Mouse (Mus musculus) heart, postnatal 0 days (tissue): ENCODE results near the gene Zbtb12. TPM values are rescaled to one million over a fixed set of nuclear protein-coding genes. Genes with fewer than 3 reads are reported as not detected.

Experiments
- ATAC-seq: fragments of 200-750 bp; cut with Nextera tagmentation; 2 replicates; pipeline ENCODE4 v1.8.0; 2017; ENCODE audit warnings: low read depth, moderate number of reproducible peaks, moderate library complexity; ENCODE audit not compliant: insufficient read depth
- DNase-seq: peaks from one replicate; pipeline ENCODE4 v3.0.0-alpha.2; 2016; ENCODE audit warnings: low spot score
- H3K27ac ChIP-seq: fragments of 300-500 bp; sonication (generic); 2 replicates; pipeline ENCODE4 v1.5.1; 2014; ENCODE audit warnings: low read depth, mild to moderate bottlenecking
- H3K27me3 ChIP-seq: fragments of 300-500 bp; sonication (generic); 2 replicates; pipeline ENCODE4 v1.6.1; 2014; ENCODE audit warnings: low read length, mixed read lengths; ENCODE audit not compliant: control insufficient read depth, insufficient read depth
- H3K36me3 ChIP-seq: fragments of 300-500 bp; sonication (generic); replicated peaks from 2 replicates; pipeline ENCODE4 v1.6.1; 2014; ENCODE audit warnings: low read length, mixed read lengths; ENCODE audit not compliant: control insufficient read depth, insufficient read depth
- H3K4me1 ChIP-seq: fragments of 300-500 bp; sonication (generic); 2 replicates; pipeline ENCODE4 v1.6.1; 2014; ENCODE audit warnings: antibody characterized with exemption; ENCODE audit not compliant: control insufficient read depth, insufficient read depth
- H3K4me2 ChIP-seq: fragments of 300-500 bp; sonication (generic); 2 replicates; pipeline ENCODE4 v1.6.1; 2014; ENCODE audit warnings: low read depth, mild to moderate bottlenecking, low read length, moderate library complexity
- H3K4me3 ChIP-seq: fragments of 300-500 bp; sonication (generic); 2 replicates; pipeline ENCODE4 v1.5.1; 2014; ENCODE audit warnings: low read depth, low read length
- H3K9ac ChIP-seq: fragments of 300-500 bp; sonication (generic); replicated peaks from 2 replicates; pipeline ENCODE4 v1.6.1; 2014; ENCODE audit warnings: low read depth, low read length, mixed read lengths
- H3K9me3 ChIP-seq: fragments of 300-500 bp; sonication (generic); replicated peaks from 2 replicates; pipeline ENCODE4 v1.6.1; 2016; ENCODE audit warnings: low read length; ENCODE audit not compliant: control insufficient read depth
- CTCF ChIP-seq: IDR thresholded peaks from 2 replicates; pipeline ENCODE4 v1.5.1; 2016; ENCODE audit warnings: antibody characterized with exemption, control low read depth, low read depth
- EP300 ChIP-seq: IDR thresholded peaks from 2 replicates; pipeline ENCODE4 v1.6.1; 2016; ENCODE audit warnings: antibody characterized with exemption, low read depth
- WGBS: fragments of 180-500 bp; shearing (Covaris S2); extraction: QIAGEN DNeasy Blood & Tissue Kit; methylation state at CpG from one replicate; pipeline ENCODE4 v1.1.7; 2014; 5-methylcytosine and 5-hydroxymethylcytosine counted together
- polyA plus RNA-seq: library from polyadenylated mRNA; unstranded; fragments of >200 nt; fragmentation: Nextera tagmentation; extraction: Ambion mirVana; gene quantifications from 2 replicates; pipeline ENCODE4 v1.2.1, GENCODE M21; 2015
- total RNA-seq: library from RNA; depleted of rRNA; stranded (reverse); fragments of >200 nt; gene quantifications from 2 replicates; pipeline ENCODE4 v1.2.3, GENCODE M21; 2014; ENCODE audit warnings: low replicate concordance

Gene Zbtb12
- total and polyA plus RNA-seq, 2 experiments from 2014 or later: 0.63 to 7.6 TPM

DNA sequence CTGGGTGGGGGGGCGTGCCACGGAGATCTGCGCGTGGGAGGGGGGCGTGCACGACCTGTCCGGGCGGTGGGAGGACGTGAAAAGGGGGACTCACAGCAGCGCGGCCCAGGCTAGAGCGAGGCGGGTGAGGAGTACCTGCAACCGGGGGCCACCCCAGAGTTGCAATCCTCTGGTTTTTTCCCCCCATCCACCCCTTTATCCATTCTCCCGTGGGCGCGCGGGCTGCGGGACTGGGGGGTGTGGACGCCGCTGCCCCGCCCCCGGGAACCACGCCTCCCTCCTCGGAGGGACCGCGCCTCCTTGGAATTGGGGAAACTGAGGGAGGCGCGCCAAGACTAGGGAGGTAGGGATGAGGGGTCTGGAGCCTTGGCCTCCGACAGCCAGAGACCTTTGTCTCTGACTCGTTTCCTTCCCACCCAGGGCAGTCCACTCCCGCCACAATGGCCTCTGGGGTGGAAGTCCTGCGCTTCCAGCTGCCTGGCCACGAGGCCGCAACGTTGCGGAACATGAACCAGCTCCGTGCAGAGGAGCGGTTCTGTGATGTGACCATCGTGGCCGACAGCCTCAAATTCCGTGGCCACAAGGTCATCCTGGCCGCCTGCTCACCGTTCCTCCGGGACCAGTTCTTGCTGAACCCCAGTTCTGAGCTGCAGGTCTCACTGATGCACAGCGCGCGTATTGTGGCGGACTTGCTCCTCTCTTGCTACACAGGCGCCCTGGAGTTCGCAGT lies 15.7 kb downstream of the Zbtb12 start:
- TF ChIP-seq CTCF: no peak
- TF ChIP-seq EP300: no peak

DNA sequence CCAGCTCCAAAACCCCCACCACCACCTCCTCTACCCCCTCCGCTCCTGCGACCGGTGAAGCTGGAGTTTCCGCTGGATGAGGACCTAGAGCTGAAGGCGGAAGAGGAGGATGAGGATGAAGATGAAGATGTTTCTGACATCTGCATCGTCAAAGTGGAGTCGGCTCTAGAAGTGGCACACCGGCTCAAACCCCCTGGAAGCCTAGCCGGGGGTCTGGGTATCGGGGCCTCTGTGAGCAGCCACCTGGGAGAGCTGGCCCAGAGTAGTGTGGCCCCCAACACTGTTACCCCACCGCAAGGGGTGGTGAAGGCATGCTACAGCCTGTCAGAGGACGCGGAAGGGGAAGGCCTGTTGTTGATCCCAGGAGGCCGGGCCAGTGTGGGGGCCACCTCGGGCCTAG lies 16.4 kb downstream of the Zbtb12 start:
- 91% methylated on average over 15 of the region's 15 CpGs for WGBS
- H3K4me3 ChIP-seq: no peak overlapping the region
- TF ChIP-seq EP300 (no peak), CTCF (no peak)

More for the DNA sequence above, 15.7 kb downstream of the Zbtb12 start:
- Histone ChIP-seq H3K4me3 (peak overlapping the region; percentile 85), H3K36me3 (no peaks in the 10 kb centered on the region), H3K27me3 (no peaks in the 10 kb centered on the region), H3K4me1 (peaks cover 18% of the 10 kb centered on the region), H3K27ac (peak overlapping the region; percentile 80), H3K9me3 (no peaks in the 10 kb centered on the region), H3K4me2 (peak overlapping the region; percentile 99), H3K9ac (peak overlapping the region; percentile 68)
- WGBS: 13% methylated on average over 47 of the region's 51 CpGs
- ATAC-seq (peak; percentile 1; the same call in 1 of the 2 replicates), DNase-seq (no peak)

GRCm38 (mm10) chr17:34896366-34896765 lies 17.1 kb downstream of the Zbtb12 start:
- H3K4me2 ChIP-seq: no peak overlapping the region
- WGBS: 82% methylated on average over 17 of the region's 17 CpGs

More for the DNA sequence above, 16.4 kb downstream of the Zbtb12 start:
- no peak for ATAC-seq
- H3K9ac ChIP-seq: no peak overlapping the region
- no peak overlapping the region for H3K4me2 ChIP-seq
- DNase-seq: no peak
- no peaks in the 10 kb centered on the region for H3K36me3 ChIP-seq
- H3K9me3 ChIP-seq: no peaks in the 10 kb centered on the region
- H3K4me1 ChIP-seq: peaks cover 21% of the 10 kb centered on the region
- H3K27me3 ChIP-seq: no peaks in the 10 kb centered on the region
- H3K27ac ChIP-seq: 0 out of 2 replicates have a peak overlapping the region, but pooled peaks have one; percentile 80

DNA sequence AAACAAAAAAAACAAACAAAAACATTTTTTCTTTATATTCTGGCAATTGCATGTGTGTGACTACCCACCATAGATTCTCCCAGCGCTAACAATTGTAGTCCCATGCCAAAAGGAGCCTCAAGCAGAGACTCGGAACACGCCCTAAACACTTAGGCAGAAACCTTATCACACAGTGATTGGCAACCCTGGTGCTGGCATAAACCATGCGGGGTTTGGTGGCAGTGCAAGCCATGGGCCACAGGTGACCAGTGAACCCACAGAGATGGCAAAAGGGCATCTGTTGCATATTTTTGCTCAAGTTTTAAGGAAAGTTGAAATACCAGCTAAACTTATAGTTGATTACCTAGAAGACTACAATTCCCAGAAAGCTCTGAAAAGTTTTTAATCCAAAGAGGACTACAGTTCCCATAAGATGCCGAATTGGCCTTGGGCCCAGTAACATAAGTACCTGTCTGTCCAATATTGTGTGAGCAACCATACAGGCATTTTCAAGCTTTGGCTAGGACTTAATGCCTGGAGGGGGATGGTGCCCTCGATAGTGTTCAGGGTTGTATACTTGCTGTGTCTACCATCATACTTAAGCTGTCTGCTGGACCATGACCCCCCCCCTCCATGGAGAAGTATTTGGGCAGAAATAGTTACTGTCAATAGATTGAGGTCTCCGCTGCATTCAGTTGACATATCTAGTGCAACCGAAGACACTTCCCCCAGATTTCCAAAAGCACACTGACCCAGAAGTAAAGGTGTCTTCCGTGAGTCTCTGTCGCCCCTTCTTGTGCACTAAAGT lies 18.3 kb downstream of the Zbtb12 start:
- H3K27ac ChIP-seq: peak overlapping the region; percentile 97
- no peak for TF ChIP-seq EP300
- H3K4me1 ChIP-seq: peaks cover 21% of the 10 kb centered on the region
- H3K4me3 ChIP-seq: peak overlapping the region; percentile 97
- peaks cover 12% of the 10 kb centered on the region for H3K36me3 ChIP-seq
- ATAC-seq (no peak), DNase-seq (peak; percentile 72)
- WGBS: 10% methylated on average over 10 of the region's 10 CpGs
- H3K4me2 ChIP-seq: peak overlapping the region; percentile 81
- no peaks in the 10 kb centered on the region for H3K9me3 ChIP-seq
- peak overlapping the region; percentile 93 for H3K9ac ChIP-seq
- no peaks in the 10 kb centered on the region for H3K27me3 ChIP-seq

More at GRCm38 (mm10) chr17:34896366-34896765, 17.1 kb downstream of the Zbtb12 start:
- Histone ChIP-seq H3K36me3 (peaks cover 4% of the 10 kb centered on the region; the same call in 1 of the 2 replicates), H3K4me1 (peaks cover 21% of the 10 kb centered on the region), H3K9ac (no peak overlapping the region), H3K27ac (no peak overlapping the region), H3K4me3 (no peak overlapping the region), H3K27me3 (no peaks in the 10 kb centered on the region), H3K9me3 (no peaks in the 10 kb centered on the region)
- no peak for ATAC-seq
- DNase-seq: no peak
- TF ChIP-seq CTCF: no peak
- TF ChIP-seq EP300: no peak

DNA sequence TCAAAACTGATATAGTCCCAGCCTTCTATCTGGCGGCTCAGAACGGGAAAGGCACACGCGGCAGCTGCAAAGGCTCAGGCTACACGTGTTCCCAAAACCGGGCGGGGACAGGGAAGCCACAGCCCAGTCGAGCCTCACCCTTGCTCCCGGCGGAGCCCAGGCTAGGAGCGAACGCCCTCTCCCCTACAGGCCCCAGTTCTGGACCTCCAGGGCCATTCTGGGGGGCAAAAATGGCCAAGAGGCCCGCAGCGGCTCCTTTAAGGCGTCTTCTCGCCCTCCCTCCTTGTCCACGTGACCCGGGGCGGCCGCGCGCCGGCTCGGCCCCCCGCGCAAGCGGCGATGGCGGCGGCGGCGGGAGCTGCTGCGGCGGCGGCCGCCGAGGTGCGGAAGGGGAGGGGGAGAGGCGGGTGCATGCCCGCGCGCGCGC lies 18.9 kb downstream of the Zbtb12 start, which contains the start of the genes C2 and Ehmt2:
C2 (minus strand) TSS at position 106 of the 427 bp plus-strand sequence.
Ehmt2 (plus strand) TSS at position 310 of the 427 bp plus-strand sequence.
- 0% methylated on average over 18 of the region's 44 CpGs for WGBS
- H3K4me2 ChIP-seq: peak within 1 kb of the TSS; percentile 81
- H3K9me3 ChIP-seq: no peaks in the 10 kb centered on the region
- peak within 1 kb of the TSS; percentile 97 for H3K27ac ChIP-seq
- H3K4me3 ChIP-seq: peak within 1 kb of the TSS; percentile 97
- H3K9ac ChIP-seq: peak within 1 kb of the TSS; percentile 93
- no peak for TF ChIP-seq EP300
- H3K4me1 ChIP-seq: peaks cover 21% of the 10 kb centered on the region
- no peaks in the 10 kb centered on the region for H3K27me3 ChIP-seq
- peak; percentile 39 for ATAC-seq
- peaks cover 18% of the 10 kb centered on the region for H3K36me3 ChIP-seq
- DNase-seq: peak; percentile 75
